Mouse (Mus musculus) urinary bladder, postnatal 25 days (tissue): ENCODE data around the gene Rbm33.

Experiments used
- DNase-seq: peaks from one replicate; pipeline ENCODE4 v3.0.0; 2022; ENCODE audit warnings: low spot score

Gene Rbm33

GRCm38 (mm10) chr5:28462741-28463590 is 146.0 kb downstream of the Rbm33 start:
- DNase-seq: no peak

- no peak for DNase-seq
Observed at GRCm38 (mm10) chr5:28463656-28464055, 146.7 kb downstream of the Rbm33 start.

GRCm38 (mm10) chr5:28464361-28465098 is 147.6 kb downstream of the Rbm33 start:
- DNase-seq: no peak

GRCm38 (mm10) chr5:28465099-28465406 is 148.1 kb downstream of the Rbm33 start:
- DNase-seq: no peak

GRCm38 (mm10) chr5:28465526-28465925 is 148.6 kb downstream of the Rbm33 start:
- no peak for DNase-seq

GRCm38 (mm10) chr5:28466351-28466750 is 149.4 kb downstream of the Rbm33 start:
- DNase-seq: no peak

- peak; percentile 31 for DNase-seq
Observed at GRCm38 (mm10) chr5:28466760-28467306, 149.9 kb downstream of the Rbm33 start, which contains the start of gene Shh. Gene Shh (minus strand): TSS chr5:28467256.
